Mouse (Mus musculus) MEL (cell line): Measurements from ENCODE around the gene Ubtf. TPM values are rescaled to one million over a fixed set of nuclear protein-coding genes. Genes with fewer than 3 reads are reported as not detected.

Experiments used
- DNase-seq: peaks from one replicate; pipeline ENCODE4 v3.0.0; 2011; ENCODE audit warnings: low read depth, low spot score
- H3K27ac ChIP-seq: 2 replicates; pipeline ENCODE4 v1.5.1; 2012; ENCODE audit warnings: low read depth, mild to moderate bottlenecking, control low read depth, low read length, moderate library complexity; ENCODE audit not compliant: control insufficient read depth
- H3K27me3 ChIP-seq, 2 experiments: fragments of 150-350 bp in 1 of 2; sonication (generic) in 1 of 2; 2 replicates each; pipeline ENCODE4 v1.6.1; 2012; ENCODE audit warnings: low read length in 2 of 2, mild to moderate bottlenecking in 2 of 2, improper control_type of control experiment in 1 of 2, moderate library complexity in 1 of 2; ENCODE audit not compliant: insufficient read depth in 2 of 2, control insufficient read depth in 1 of 2
- H3K36me3 ChIP-seq, 2 experiments: 2 replicates each; pipeline ENCODE4 v1.6.1; 2012 to 2014; ENCODE audit warnings: low read length in 2 of 2, improper control_type of control experiment in 1 of 2, inconsistent platforms in 1 of 2, mild to moderate bottlenecking in 1 of 2; ENCODE audit not compliant: insufficient read depth in 2 of 2, control insufficient read depth in 1 of 2
- H3K4me1 ChIP-seq, 2 experiments: fragments of 150-350 bp in 1 of 2; sonication (generic) in 1 of 2; 2 replicates each; pipeline ENCODE4 v1.6.1; 2012; ENCODE audit warnings: low read length in 2 of 2, improper control_type of control experiment in 1 of 2, mild to moderate bottlenecking in 1 of 2; ENCODE audit not compliant: insufficient read depth in 2 of 2, control insufficient read depth in 1 of 2
- H3K4me3 ChIP-seq, 2 experiments: fragments of 150-350 bp in 1 of 2; sonication (generic) in 1 of 2; 2 replicates each; pipeline ENCODE4 v1.5.1; 2012; ENCODE audit warnings: low read depth in 2 of 2, low read length in 2 of 2, mild to moderate bottlenecking in 2 of 2, moderate library complexity in 2 of 2, control low read depth in 1 of 2, improper control_type of control experiment in 1 of 2; ENCODE audit not compliant: control insufficient read depth in 1 of 2, insufficient read depth in 1 of 2
- H3K79me2 ChIP-seq: 2 replicates; pipeline ENCODE4 v1.6.1; 2012; ENCODE audit warnings: mild to moderate bottlenecking, low read length, moderate library complexity; ENCODE audit not compliant: control insufficient read depth, poor library complexity, insufficient read depth
- H3K9ac ChIP-seq: 2 replicates; pipeline ENCODE4 v1.6.1; 2012; ENCODE audit warnings: low read depth, mild to moderate bottlenecking, control low read depth, low read length, moderate library complexity; ENCODE audit not compliant: control insufficient read depth, poor library complexity, severe bottlenecking
- H3K9me3 ChIP-seq: fragments of 150-350 bp; sonication (generic); replicated peaks from 2 replicates; pipeline ENCODE4 v1.6.1; 2012; ENCODE audit warnings: mild to moderate bottlenecking, low read length, improper control_type of control experiment, moderate library complexity; ENCODE audit not compliant: insufficient read depth
- CHD1 ChIP-seq: IDR thresholded peaks from 2 replicates; pipeline ENCODE4 v1.6.1; 2012; ENCODE audit warnings: low read depth, mild to moderate bottlenecking, inconsistent platforms, low read length, improper control_type of control experiment
- CHD2 ChIP-seq: IDR thresholded peaks from 2 replicates; pipeline ENCODE4 v1.6.1; 2011; ENCODE audit warnings: low read length, improper control_type of control experiment
- CTCF ChIP-seq, 3 experiments: IDR thresholded peaks in 2 of 3; conservative IDR thresholded peaks in 1 of 3; 2 replicates each; pipeline ENCODE4 v1.5.1; 2011 to 2012; ENCODE audit warnings: low read length in 3 of 3, low read depth in 2 of 3, mild to moderate bottlenecking in 2 of 3, improper control_type of control experiment in 1 of 3, inconsistent platforms in 1 of 3, mixed read lengths in 1 of 3, moderate library complexity in 1 of 3; ENCODE audit not compliant: control insufficient read depth in 1 of 3, insufficient read depth in 1 of 3, poor library complexity in 1 of 3, severe bottlenecking in 1 of 3
- E2F4 ChIP-seq: IDR thresholded peaks from 2 replicates; pipeline ENCODE4 v1.6.1; 2011; ENCODE audit warnings: low read depth, low read length, improper control_type of control experiment, borderline replicate concordance
- HCFC1 ChIP-seq: IDR thresholded peaks from 2 replicates; pipeline ENCODE4 v1.6.1; 2012; ENCODE audit warnings: low read depth, mild to moderate bottlenecking, inconsistent platforms, low read length, improper control_type of control experiment, moderate library complexity
- KAT2A ChIP-seq: conservative IDR thresholded peaks from 2 replicates; pipeline ENCODE4 v1.6.1; 2012; ENCODE audit warnings: low read depth, low read length, improper control_type of control experiment, inconsistent platforms
- MAZ ChIP-seq: IDR thresholded peaks from 2 replicates; pipeline ENCODE4 v1.6.1; 2012; ENCODE audit warnings: low read depth, mild to moderate bottlenecking, inconsistent platforms, low read length, improper control_type of control experiment
- MXI1 ChIP-seq: IDR thresholded peaks from 2 replicates; pipeline ENCODE4 v1.6.1; 2011; ENCODE audit warnings: mild to moderate bottlenecking, low read depth, low read length, improper control_type of control experiment
- NELFE ChIP-seq: IDR thresholded peaks from 2 replicates; pipeline ENCODE4 v1.6.1; 2011; ENCODE audit warnings: low read depth, low read length, improper control_type of control experiment
- POLR2AphosphoS5 ChIP-seq: IDR thresholded peaks from 2 replicates; pipeline ENCODE4 v1.6.1; 2012; ENCODE audit warnings: low read depth, borderline replicate concordance, mild to moderate bottlenecking, inconsistent platforms, low read length, moderate library complexity, mixed read lengths
- RCOR1 ChIP-seq: IDR thresholded peaks from 2 replicates; pipeline ENCODE4 v1.6.1; 2012; ENCODE audit warnings: low read depth, mild to moderate bottlenecking, inconsistent platforms, low read length, improper control_type of control experiment
- SMC3 ChIP-seq: IDR thresholded peaks from 2 replicates; pipeline ENCODE4 v1.6.1; 2011; ENCODE audit warnings: low read depth, low read length, improper control_type of control experiment
- TBP ChIP-seq: IDR thresholded peaks from 2 replicates; pipeline ENCODE4 v1.8.0; 2011; ENCODE audit warnings: low read depth, low read length, improper control_type of control experiment
- TCF12 ChIP-seq: IDR thresholded peaks from 2 replicates; pipeline ENCODE4 v1.6.1; 2014; ENCODE audit warnings: low read depth, mild to moderate bottlenecking, inconsistent platforms, low read length, improper control_type of control experiment, moderate library complexity
- UBTF ChIP-seq: IDR thresholded peaks from 2 replicates; pipeline ENCODE4 v1.6.1; 2012; ENCODE audit warnings: low read depth, mild to moderate bottlenecking, inconsistent platforms, low read length, improper control_type of control experiment, moderate library complexity, borderline replicate concordance; ENCODE audit not compliant: insufficient read depth
- USF2 ChIP-seq, 2 experiments: IDR thresholded peaks; 2 replicates each; pipeline ENCODE4 v1.6.1; 2011 to 2012; ENCODE audit warnings: improper control_type of control experiment in 2 of 2, low read length in 2 of 2, borderline replicate concordance in 1 of 2, inconsistent platforms in 1 of 2, low read depth in 1 of 2, mild to moderate bottlenecking in 1 of 2; ENCODE audit not compliant: insufficient read depth in 1 of 2
- polyA plus RNA-seq, 2 experiments: library from polyadenylated mRNA; stranded (reverse) in 1 of 2; unstranded in 1 of 2; fragments of >175 nt in 1 of 2; fragments of >200 nt in 1 of 2; gene quantifications; 2 replicates each; pipeline versions ENCODE4 v1.2.1 to v1.2.4; 2012; ENCODE audit warnings: low replicate concordance in 2 of 2, low read depth in 1 of 2; ENCODE audit not compliant: insufficient read length in 2 of 2, insufficient read depth in 1 of 2, missing spikeins in 1 of 2
- total RNA-seq: library from RNA; depleted of rRNA; stranded (reverse); fragments of 300-350 nt; gene quantifications from 2 replicates; pipeline ENCODE4 v1.2.3, GENCODE M21; 2012

Ubtf gene
- total and polyA plus RNA-seq, 3 experiments, result 76.5 to 189 (median 145) TPM

- TF ChIP-seq HCFC1 (no peak), SMC3 (no peak), NELFE (no peak), POLR2AphosphoS5 (no peak), E2F4 (no peak; the same call in 1 of the 2 replicates), CTCF (IDR thresholded peaks at IDR 0.05 in 2 of 3, conservative IDR thresholded peaks at IDR 0.05 in 1 of 3; ENCODE audit: control insufficient read depth in 1 of 3, insufficient read depth in 1 of 3, low read depth in 2 of 3, low read length in 3 of 3, poor library complexity in 1 of 3, severe bottlenecking in 1 of 3) (no peak), KAT2A (no peak)
Observed at GRCm38 (mm10) chr11:102318576-102319409, 749 bp downstream of the Ubtf start (continued).

GRCm38 (mm10) chr11:102317901-102318575, 1.5 kb downstream of the Ubtf start:
- TF ChIP-seq CHD1, result peak; percentile 83; the same call in 1 of the 2 replicates
- TF ChIP-seq RCOR1, result no peak
- TF ChIP-seq TBP, result peak; percentile 29; the same call in 1 of the 2 replicates
- TF ChIP-seq MAZ, result peak; percentile 92; the same call in 1 of the 2 replicates
- TF ChIP-seq SMC3, result no peak
- no peak for TF ChIP-seq CHD2
- TF ChIP-seq USF2 (IDR thresholded peaks at IDR 0.05; ENCODE audit: borderline replicate concordance in 1 of 2, insufficient read depth in 1 of 2, low read depth in 1 of 2, low read length in 2 of 2), result no peak
- TF ChIP-seq TCF12, result 0 out of 2 replicates have a peak, but pooled peaks have one; percentile 10
- TF ChIP-seq UBTF, result peak; percentile 92; the same call in 1 of the 2 replicates
- TF ChIP-seq MXI1, result peak; percentile 38; the same call in 1 of the 2 replicates
- H3K27me3 ChIP-seq, result no peaks in the 10 kb centered on the region
- H3K27ac ChIP-seq, result peak overlapping the region; percentile 87
- peaks cover 3 to 16% of the 10 kb centered on the region in 2 experiments; a peak in 3 of 4 replicates for H3K36me3 ChIP-seq
- H3K79me2 ChIP-seq, result peaks cover 59% of the 10 kb centered on the region
- H3K9me3 ChIP-seq, result no peaks in the 10 kb centered on the region
- H3K4me3 ChIP-seq, result peak overlapping the region; percentile 91 to 98
- peak; percentile 78 for DNase-seq
- peaks cover 4 to 18% of the 10 kb centered on the region in 2 experiments for H3K4me1 ChIP-seq
- H3K9ac ChIP-seq, result peak overlapping the region; percentile 100
